Mouse (Mus musculus) subcutaneous adipose tissue, adult 2 months (tissue): ENCODE results near the gene Ankrd9. TPM values are rescaled to one million over a fixed set of nuclear protein-coding genes. Genes with fewer than 3 reads are reported as not detected.

ENCODE experiments used
- polyA plus RNA-seq: library from polyadenylated mRNA; depleted of rRNA; stranded (reverse); fragments of >200 nt; gene quantifications from 2 replicates; pipeline ENCODE4 v1.2.3, GENCODE M21; 2012; ENCODE audit warnings: low replicate concordance; rRNA removed

Gene Ankrd9
- polyA plus RNA-seq: 15.7 and 17.4 TPM in 2 replicates

GRCm38 (mm10) chr12:110978607-110979406 lies at the start of gene Ankrd9:
Ankrd9 (minus strand) TSS chr12:110979040.

Other genes with a start within 250 kb of the Ankrd9 start
- 18.2 and 23.6 TPM in 2 replicates for gene Wdr20, start 241.1 kb downstream of the Ankrd9 start, polyA plus RNA-seq
- 0.63 and 2.8 TPM in 2 replicates for gene Mok, start 138.1 kb downstream of the Ankrd9 start, polyA plus RNA-seq
- 5.6 and 9.0 TPM in 2 replicates for gene Zfp839, start 128.8 kb downstream of the Ankrd9 start, polyA plus RNA-seq
- 51.2 and 60.3 TPM in 2 replicates for gene Cinp, start 89.9 kb downstream of the Ankrd9 start, polyA plus RNA-seq
- gene Tecpr2, start 89.8 kb downstream of the Ankrd9 start, polyA plus RNA-seq: 7.8 and 9.7 TPM in 2 replicates
- 6.3 and 16.8 TPM in 2 replicates for gene Rcor1, start 60.3 kb upstream of the Ankrd9 start, polyA plus RNA-seq
- gene Traf3, start 187.3 kb upstream of the Ankrd9 start, polyA plus RNA-seq: 12.2 and 22.6 TPM in 2 replicates
- not detected in 2 replicates for gene 4930595D18Rik, start 205.5 kb upstream of the Ankrd9 start, polyA plus RNA-seq